Mouse (Mus musculus) v-Abl transformed pro-B cells (cell line): Measurements from ENCODE around the gene Pi4k2a.

Experiments
- in situ Hi-C, 2 experiments: fragments of 400-800 bp; cut with MboI; formaldehyde crosslinking; loops; one replicate each; pipeline ENCODE4 v1.15.1; 2025; ENCODE audit not compliant: unreplicated experiment in 2 of 2

Pi4k2a gene

GRCm38 (mm10) chr19:42157493-42158237 lies 67.4 kb downstream of the Pi4k2a start:
- in situ Hi-C loops, result loop anchor here in 1 of 2 experiments (25.0 kb wide), 1 partner anchor 1070 kb away; the partner anchor contains the start of gene Opalin

GRCm38 (mm10) chr19:42158246-42159017 lies 68.2 kb downstream of the Pi4k2a start:
- in situ Hi-C loops, result loop anchor here in 1 of 2 experiments (25.0 kb wide), 1 partner anchor 1071 kb away; the partner anchor contains the start of gene Opalin

- in situ Hi-C loops, result loop anchor here in 1 of 2 experiments (5.0 to 25.0 kb wide), 2 partner anchors 116 to 1076 kb away; partner anchors contain the start of genes Hoga1 and Opalin
Measured at GRCm38 (mm10) chr19:42163764-42164163, 73.5 kb downstream of the Pi4k2a start, which contains the start of gene Zfyve27. TSS of gene Zfyve27 (plus strand) at chr19:42163951.

GRCm38 (mm10) chr19:42164188-42164587 lies 73.9 kb downstream of the Pi4k2a start:
- in situ Hi-C loops, result loop anchor here in 1 of 2 experiments (5.0 to 25.0 kb wide), 2 partner anchors 117 to 1077 kb away; partner anchors contain the start of genes Hoga1 and Opalin

GRCm38 (mm10) chr19:42166130-42166529 lies 75.9 kb downstream of the Pi4k2a start:
- in situ Hi-C loops, result loop anchor here in 1 of 2 experiments (25.0 kb wide), 1 partner anchor 1079 kb away; the partner anchor contains the start of gene Opalin

GRCm38 (mm10) chr19:42166766-42167165 lies 76.5 kb downstream of the Pi4k2a start:
- in situ Hi-C loops, result loop anchor here in 1 of 2 experiments (25.0 kb wide), 1 partner anchor 1079 kb away; the partner anchor contains the start of gene Opalin

GRCm38 (mm10) chr19:42167489-42167888 lies 77.2 kb downstream of the Pi4k2a start:
- in situ Hi-C loops, result loop anchor here in 1 of 2 experiments (25.0 kb wide), 1 partner anchor 1080 kb away; the partner anchor contains the start of gene Opalin

GRCm38 (mm10) chr19:42169322-42169975 lies 79.2 kb downstream of the Pi4k2a start:
- in situ Hi-C loops, result loop anchor here in 1 of 2 experiments (25.0 kb wide), 1 partner anchor 1082 kb away; the partner anchor contains the start of gene Opalin

GRCm38 (mm10) chr19:42170025-42170969 lies 80.0 kb downstream of the Pi4k2a start:
- in situ Hi-C loops, result loop anchor here in 1 of 2 experiments (25.0 kb wide), 1 partner anchor 1083 kb away; the partner anchor contains the start of gene Opalin
